Mouse (Mus musculus): ENCODE measurements around the gene Rbms3. TPM values are rescaled to one million over a fixed set of nuclear protein-coding genes. Genes with fewer than 3 reads are reported as not detected.

Rbms3 gene
- total RNA-seq, 1 experiment = 2.2 TPM

GRCm38 (mm10) chr9:116639597-116640301, 990.0 kb downstream of the Rbms3 start:
- Histone ChIP-seq H3K36me3 (ENCODE audit: control insufficient read depth, insufficient read depth, low read length, poor library complexity, severe bottlenecking) (no peaks in the 10 kb centered on the region), H3K9ac (ENCODE audit: insufficient read depth, low read depth, low read length, poor library complexity, severe bottlenecking) (no peak overlapping the region), H3K9me3 (ENCODE audit: control insufficient read depth, insufficient read depth, low read depth, low read length) (no peaks in the 10 kb centered on the region), H3K4me3 (ENCODE audit: insufficient read depth in 1 of 2, low read depth in 1 of 2, low read length in 2 of 2, poor library complexity in 1 of 2, severe bottlenecking in 1 of 2) (peak overlapping the region in 1 of 2 experiments; percentile 5; a peak in 1 of 4 replicates), H3K4me1 (ENCODE audit: control insufficient read depth in 2 of 2, insufficient read depth in 2 of 2, low read length in 2 of 2, poor library complexity in 1 of 2) (peaks cover 0 to 2% of the 10 kb centered on the region in 2 experiments; a peak in 1 of 4 replicates), H3K27ac (ENCODE audit: insufficient read depth, low read depth, low read length, poor library complexity, severe bottlenecking) (no peak overlapping the region; the same call in 1 of the 2 replicates)
- DNase-seq (ENCODE audit: low read depth, low spot score) = peak; percentile 35
- in situ Hi-C loops (cut with MboI; ENCODE audit: low sequenced_read_pairs in 2 of 2, unreplicated experiment in 2 of 2) = no loop called here
- TF ChIP-seq HCFC1 (IDR thresholded peaks at IDR 0.05; ENCODE audit: borderline replicate concordance, insufficient read depth, low read length) (no peak), ZNF384 (IDR thresholded peaks at IDR 0.05; ENCODE audit: low read depth, low read length) (no peak), MAFK (IDR thresholded peaks at IDR 0.05; ENCODE audit: insufficient read depth, low read depth, low read length) (0 out of 2 replicates have a peak, but pooled peaks have one; percentile 16)

- Histone ChIP-seq H3K9me3 (ENCODE audit: control insufficient read depth, insufficient read depth, low read depth, low read length) (no peaks in the 10 kb centered on the region), H3K9ac (ENCODE audit: insufficient read depth, low read depth, low read length, poor library complexity, severe bottlenecking) (no peak overlapping the region), H3K4me3 (ENCODE audit: insufficient read depth in 1 of 2, low read depth in 1 of 2, low read length in 2 of 2, poor library complexity in 1 of 2, severe bottlenecking in 1 of 2) (no peak overlapping the region), H3K27ac (ENCODE audit: insufficient read depth, low read depth, low read length, poor library complexity, severe bottlenecking) (no peak overlapping the region), H3K4me1 (ENCODE audit: control insufficient read depth in 2 of 2, insufficient read depth in 2 of 2, low read length in 2 of 2, poor library complexity in 1 of 2) (no peaks in the 10 kb centered on the region), H3K36me3 (ENCODE audit: control insufficient read depth, insufficient read depth, low read length, poor library complexity, severe bottlenecking) (no peaks in the 10 kb centered on the region)
- DNase-seq (ENCODE audit: low read depth, low spot score) = no peak
- TF ChIP-seq HCFC1 (IDR thresholded peaks at IDR 0.05; ENCODE audit: borderline replicate concordance, insufficient read depth, low read length) = no peak
- TF ChIP-seq MAFK (IDR thresholded peaks at IDR 0.05; ENCODE audit: insufficient read depth, low read depth, low read length) = no peak
- TF ChIP-seq ZC3H11A (IDR thresholded peaks at IDR 0.05; ENCODE audit: borderline replicate concordance, low read depth, low read length) = no peak
- TF ChIP-seq CHD2 (IDR thresholded peaks at IDR 0.05; ENCODE audit: low read depth, low read length) = no peak
- TF ChIP-seq ZNF384 (IDR thresholded peaks at IDR 0.05; ENCODE audit: low read depth, low read length) = no peak
- in situ Hi-C loops (cut with MboI; ENCODE audit: low sequenced_read_pairs in 2 of 2, unreplicated experiment in 2 of 2) = no loop called here
Measured at GRCm38 (mm10) chr9:116633786-116634185, 995.9 kb downstream of the Rbms3 start.

- no peaks in the 10 kb centered on the region for H3K9me3 ChIP-seq (ENCODE audit: control insufficient read depth, insufficient read depth, low read depth, low read length)
- no peaks in the 10 kb centered on the region for H3K4me1 ChIP-seq (ENCODE audit: control insufficient read depth in 2 of 2, insufficient read depth in 2 of 2, low read length in 2 of 2, poor library complexity in 1 of 2)
- no peaks in the 10 kb centered on the region for H3K36me3 ChIP-seq (ENCODE audit: control insufficient read depth, insufficient read depth, low read length, poor library complexity, severe bottlenecking)
- no peak for DNase-seq (ENCODE audit: low read depth, low spot score)
- in situ Hi-C loops (cut with MboI; ENCODE audit: low sequenced_read_pairs in 2 of 2, unreplicated experiment in 2 of 2) = no loop called here
- no peak overlapping the region for H3K27ac ChIP-seq (ENCODE audit: insufficient read depth, low read depth, low read length, poor library complexity, severe bottlenecking)
- H3K4me3 ChIP-seq (ENCODE audit: insufficient read depth in 1 of 2, low read depth in 1 of 2, low read length in 2 of 2, poor library complexity in 1 of 2, severe bottlenecking in 1 of 2) = no peak overlapping the region
- H3K9ac ChIP-seq (ENCODE audit: insufficient read depth, low read depth, low read length, poor library complexity, severe bottlenecking) = no peak overlapping the region
- no peak for TF ChIP-seq MAFK (IDR thresholded peaks at IDR 0.05; ENCODE audit: insufficient read depth, low read depth, low read length)
- no peak for TF ChIP-seq ZNF384 (IDR thresholded peaks at IDR 0.05; ENCODE audit: low read depth, low read length)
- no peak for TF ChIP-seq CHD2 (IDR thresholded peaks at IDR 0.05; ENCODE audit: low read depth, low read length)
- no peak for TF ChIP-seq ZC3H11A (IDR thresholded peaks at IDR 0.05; ENCODE audit: borderline replicate concordance, low read depth, low read length)
- TF ChIP-seq HCFC1 (IDR thresholded peaks at IDR 0.05; ENCODE audit: borderline replicate concordance, insufficient read depth, low read length) = no peak
Measured at GRCm38 (mm10) chr9:116633075-116633474, 996.6 kb downstream of the Rbms3 start.

- Histone ChIP-seq H3K9me3 (ENCODE audit: control insufficient read depth, insufficient read depth, low read depth, low read length) (no peaks in the 10 kb centered on the region), H3K9ac (ENCODE audit: insufficient read depth, low read depth, low read length, poor library complexity, severe bottlenecking) (no peak overlapping the region), H3K4me1 (ENCODE audit: control insufficient read depth in 2 of 2, insufficient read depth in 2 of 2, low read length in 2 of 2, poor library complexity in 1 of 2) (no peaks in the 10 kb centered on the region), H3K36me3 (ENCODE audit: control insufficient read depth, insufficient read depth, low read length, poor library complexity, severe bottlenecking) (no peaks in the 10 kb centered on the region), H3K27ac (ENCODE audit: insufficient read depth, low read depth, low read length, poor library complexity, severe bottlenecking) (no peak overlapping the region), H3K4me3 (ENCODE audit: insufficient read depth in 1 of 2, low read depth in 1 of 2, low read length in 2 of 2, poor library complexity in 1 of 2, severe bottlenecking in 1 of 2) (no peak overlapping the region)
- TF ChIP-seq HCFC1 (IDR thresholded peaks at IDR 0.05; ENCODE audit: borderline replicate concordance, insufficient read depth, low read length) = no peak
- TF ChIP-seq ZNF384 (IDR thresholded peaks at IDR 0.05; ENCODE audit: low read depth, low read length) = no peak
- TF ChIP-seq ZC3H11A (IDR thresholded peaks at IDR 0.05; ENCODE audit: borderline replicate concordance, low read depth, low read length) = no peak
- TF ChIP-seq MAFK (IDR thresholded peaks at IDR 0.05; ENCODE audit: insufficient read depth, low read depth, low read length) = no peak
- no peak for TF ChIP-seq CHD2 (IDR thresholded peaks at IDR 0.05; ENCODE audit: low read depth, low read length)
- in situ Hi-C loops (cut with MboI; ENCODE audit: low sequenced_read_pairs in 2 of 2, unreplicated experiment in 2 of 2) = no loop called here
- no peak for DNase-seq (ENCODE audit: low read depth, low spot score)
Measured at GRCm38 (mm10) chr9:116631816-116632215, 997.9 kb downstream of the Rbms3 start.

Measured in ES-E14 (cell line).